Mouse (Mus musculus): Measurements from ENCODE around the gene Pcsk6.
A peak's percentile ranks its signal among the peaks of the same experiment; 100 is the strongest.

Pcsk6 gene

GRCm38 (mm10) chr7:65988709-65989108 lies 127.2 kb downstream of the Pcsk6 start:
- DNase-seq (ENCODE audit: inconsistent age in 2 of 2, low spot score in 1 of 2): no peak

DNA sequence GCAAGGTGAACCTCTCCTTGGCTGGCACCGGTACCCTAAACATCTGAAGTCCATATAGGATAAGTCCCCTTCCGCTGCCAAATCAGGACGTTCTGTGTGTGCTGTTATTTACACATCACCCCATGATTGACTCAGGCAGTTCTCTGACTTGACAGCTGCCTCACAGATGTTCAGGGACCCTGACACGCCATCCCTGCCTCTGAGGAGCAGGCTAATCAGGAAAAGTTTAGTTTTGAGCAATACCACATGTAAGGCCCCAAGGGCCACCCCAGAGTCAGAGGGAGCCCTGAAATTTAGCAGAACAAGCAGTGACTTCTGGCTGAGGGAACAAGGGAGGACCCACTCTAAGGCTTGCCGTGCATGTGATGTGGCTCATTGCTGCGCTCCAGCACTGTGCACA lies 130.8 kb downstream of the Pcsk6 start:
- no peak for DNase-seq (ENCODE audit: inconsistent age in 2 of 2, low spot score in 1 of 2)

DNA sequence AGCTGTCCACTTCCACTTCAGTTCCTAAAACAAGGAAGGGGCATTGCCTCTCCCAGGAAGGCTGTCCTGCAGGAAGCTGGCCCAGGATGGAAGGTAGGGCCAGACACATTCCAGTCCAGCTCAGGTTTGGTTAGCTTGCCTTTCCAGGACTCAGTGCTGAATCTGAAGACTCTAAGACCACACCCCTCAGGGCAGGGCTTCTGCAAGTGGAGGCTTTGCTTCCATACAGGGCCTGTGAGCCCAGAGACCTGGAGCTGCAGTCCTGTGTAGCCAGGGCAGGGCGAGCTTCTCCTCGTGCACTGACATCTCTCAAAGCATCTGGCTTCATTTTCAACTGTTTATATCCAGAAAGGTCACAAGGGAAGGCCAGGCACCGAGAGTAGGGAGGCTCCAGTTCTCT lies 131.9 kb downstream of the Pcsk6 start:
- no peak for DNase-seq (ENCODE audit: inconsistent age in 2 of 2, low spot score in 1 of 2)

GRCm38 (mm10) chr7:66001035-66001754 lies 139.7 kb downstream of the Pcsk6 start:
- no peak for DNase-seq (ENCODE audit: inconsistent age in 2 of 2, low spot score in 1 of 2)

- DNase-seq (ENCODE audit: inconsistent age in 2 of 2, low spot score in 1 of 2): no peak
Measured at GRCm38 (mm10) chr7:66001797-66002196, 140.3 kb downstream of the Pcsk6 start.

DNA sequence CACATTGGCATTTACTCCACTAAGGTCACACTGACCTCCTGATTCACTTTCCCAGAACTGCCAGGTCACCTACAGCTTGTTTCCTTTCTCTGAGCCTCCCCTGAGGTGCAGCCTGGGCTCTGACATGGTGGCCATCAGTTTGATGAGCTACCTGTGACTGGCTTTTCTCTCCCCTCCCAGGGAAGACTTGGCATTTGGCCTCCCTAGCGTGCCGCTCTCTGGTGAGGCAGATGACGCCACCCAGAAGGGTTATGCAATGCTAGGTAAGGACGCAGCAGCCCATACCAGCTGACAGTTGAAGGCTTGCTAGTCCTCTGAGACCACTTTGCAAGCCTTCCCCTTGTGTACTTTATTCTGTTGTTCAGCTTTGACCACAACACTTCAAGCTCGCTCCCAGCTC lies 141.9 kb downstream of the Pcsk6 start:
- peak in 1 of 2 experiments; percentile 23 for DNase-seq (ENCODE audit: inconsistent age in 2 of 2, low spot score in 1 of 2)

GRCm38 (mm10) chr7:66003865-66004638 lies 142.5 kb downstream of the Pcsk6 start:
- DNase-seq (ENCODE audit: inconsistent age in 2 of 2, low spot score in 1 of 2): no peak

GRCm38 (mm10) chr7:66005066-66005465 lies 143.5 kb downstream of the Pcsk6 start:
- DNase-seq (ENCODE audit: inconsistent age in 2 of 2, low spot score in 1 of 2): no peak

- DNase-seq (ENCODE audit: inconsistent age in 2 of 2, low spot score in 1 of 2): no peak
Measured at GRCm38 (mm10) chr7:66008161-66008891, 146.8 kb downstream of the Pcsk6 start.

GRCm38 (mm10) chr7:66008892-66009273 lies 147.3 kb downstream of the Pcsk6 start:
- no peak for DNase-seq (ENCODE audit: inconsistent age in 2 of 2, low spot score in 1 of 2)

GRCm38 (mm10) chr7:66010518-66010917 lies 149.0 kb downstream of the Pcsk6 start:
- DNase-seq (ENCODE audit: inconsistent age in 2 of 2, low spot score in 1 of 2): no peak

DNA sequence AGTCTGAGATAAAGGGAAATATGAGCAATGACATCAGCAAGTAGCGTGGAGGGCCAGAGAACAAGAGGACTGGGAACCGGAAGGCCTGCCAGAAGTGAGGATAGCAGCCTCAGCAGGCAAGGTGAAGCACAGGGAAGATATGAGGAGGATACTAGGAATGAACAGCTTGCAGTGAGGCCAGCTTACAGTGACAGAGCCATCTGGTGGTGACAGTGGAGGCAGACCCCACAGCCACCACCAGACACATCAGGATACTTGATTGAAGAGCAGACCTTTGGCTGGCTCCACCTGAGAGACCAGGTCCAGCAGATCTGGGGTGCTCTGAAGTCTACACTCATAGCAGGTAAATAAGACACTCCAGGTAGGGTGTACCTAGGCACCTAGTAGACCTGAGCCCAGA lies 166.2 kb downstream of the Pcsk6 start:
- peak in 1 of 2 experiments; percentile 32 for DNase-seq (ENCODE audit: inconsistent age in 2 of 2, low spot score in 1 of 2)

GRCm38 (mm10) chr7:66028766-66029512 lies 167.4 kb downstream of the Pcsk6 start:
- no peak for DNase-seq (ENCODE audit: inconsistent age in 2 of 2, low spot score in 1 of 2)

- no peak for DNase-seq (ENCODE audit: inconsistent age in 2 of 2, low spot score in 1 of 2)
Measured at GRCm38 (mm10) chr7:66036809-66037208, 175.3 kb downstream of the Pcsk6 start.

GRCm38 (mm10) chr7:66038261-66038660 lies 176.7 kb downstream of the Pcsk6 start:
- DNase-seq (ENCODE audit: inconsistent age in 2 of 2, low spot score in 1 of 2): peak in 1 of 2 experiments; percentile 40

DNA sequence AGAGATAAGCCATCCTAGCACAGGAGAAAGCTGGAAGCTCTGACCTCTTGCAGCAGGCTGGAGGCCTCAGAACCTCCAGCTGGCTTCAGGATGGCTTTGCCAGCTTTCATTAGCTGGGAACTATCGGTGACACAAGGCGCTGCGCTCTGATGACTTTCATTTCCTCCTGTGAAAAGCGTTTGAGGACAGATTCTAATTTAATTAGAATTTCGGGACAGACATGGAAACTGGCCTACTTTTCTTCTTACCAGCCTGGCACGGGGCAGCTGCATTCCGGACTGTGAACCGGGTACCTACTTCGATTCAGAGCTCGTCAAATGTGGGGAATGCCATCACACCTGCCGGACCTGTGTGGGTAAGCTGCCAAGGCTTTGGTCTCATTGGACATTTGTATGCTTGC lies 177.2 kb downstream of the Pcsk6 start:
- peak in 1 of 2 experiments; percentile 19 for DNase-seq (ENCODE audit: inconsistent age in 2 of 2, low spot score in 1 of 2)

DNA sequence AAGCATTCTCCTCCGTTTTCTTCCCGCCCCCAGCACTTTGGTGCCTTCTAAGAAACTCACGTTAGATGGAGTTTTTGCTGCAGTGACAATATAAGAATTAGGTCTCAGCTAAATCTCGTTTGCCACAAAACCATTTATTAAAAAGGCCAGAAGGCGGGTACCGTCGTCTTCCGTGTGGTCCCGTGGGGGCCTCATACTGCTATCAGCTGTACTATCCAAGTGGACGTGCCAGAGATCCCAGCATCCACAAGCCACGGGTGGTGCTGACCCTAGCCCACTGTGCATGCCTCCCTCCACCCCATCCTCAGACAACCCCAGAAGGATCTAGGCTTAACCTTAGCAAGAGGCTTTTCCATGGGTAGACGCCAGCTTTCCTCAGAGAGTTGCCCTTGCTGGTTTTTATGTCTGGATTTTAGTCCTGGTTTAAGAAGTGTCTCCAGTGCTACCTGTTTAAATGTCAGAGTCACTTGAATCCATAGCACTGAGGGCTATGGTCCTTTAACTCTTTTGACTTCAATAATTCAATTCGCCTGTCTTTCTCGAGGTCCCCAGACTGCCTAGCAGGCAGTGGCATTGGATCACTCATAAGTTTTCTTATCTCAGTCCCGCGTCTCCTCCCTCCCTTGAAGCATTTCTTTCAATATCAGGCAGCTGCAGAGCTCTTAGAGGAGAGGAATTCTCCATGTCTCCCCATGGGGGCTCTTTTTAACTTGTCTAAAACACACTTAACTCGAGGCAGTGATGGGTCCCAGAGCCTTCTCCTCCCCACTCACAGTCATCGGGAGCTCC lies 178.7 kb downstream of the Pcsk6 start:
- no peak for DNase-seq (ENCODE audit: inconsistent age in 2 of 2, low spot score in 1 of 2)

DNA sequence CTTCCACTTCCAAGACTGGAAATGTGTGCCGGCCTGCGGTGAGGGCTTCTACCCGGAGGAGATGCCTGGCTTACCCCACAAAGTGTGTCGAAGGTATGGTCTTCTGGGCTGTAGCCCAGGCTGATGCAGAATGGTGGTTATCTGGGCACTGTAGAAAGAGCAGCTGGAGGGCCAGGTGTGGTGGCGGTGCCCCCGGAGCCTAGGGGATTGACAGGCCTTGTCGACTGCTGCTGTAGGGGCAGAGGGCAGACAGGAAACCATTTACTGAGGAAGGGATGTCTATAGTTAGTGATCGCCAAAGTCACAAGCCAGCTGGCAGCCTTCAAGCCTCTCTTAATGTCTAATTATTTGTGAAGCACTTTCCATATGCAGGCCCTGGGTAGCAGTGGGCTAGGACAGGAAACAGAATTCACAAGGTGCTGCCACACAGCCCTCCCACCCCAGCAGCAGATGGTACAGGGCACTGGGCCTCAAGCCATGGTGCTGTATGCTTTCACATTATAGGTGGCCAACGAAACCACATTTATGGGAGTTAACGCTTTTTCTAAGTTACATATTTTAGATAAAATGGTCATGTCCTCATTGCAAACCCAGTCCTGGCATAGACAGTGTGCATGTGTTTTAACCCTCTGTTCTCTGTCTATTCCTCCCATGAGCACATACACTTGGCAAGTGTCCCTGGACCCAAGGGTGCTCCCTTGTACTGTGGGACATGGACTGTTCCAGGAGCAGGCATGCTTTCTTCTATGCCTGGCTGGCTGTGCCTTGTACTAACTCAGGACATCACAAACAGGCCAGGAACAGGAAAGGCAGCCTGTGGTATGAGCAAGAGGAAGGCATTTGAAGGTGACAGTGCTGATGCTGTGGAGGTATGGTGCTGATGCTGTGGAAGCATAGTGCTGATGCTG lies 182.3 kb downstream of the Pcsk6 start, which contains the start of gene Gm45213:
TSS of gene Gm45213 (plus strand) at position 51 of the 908 bp plus-strand sequence.
- no peak for DNase-seq (ENCODE audit: inconsistent age in 2 of 2, low spot score in 1 of 2)

- DNase-seq (ENCODE audit: inconsistent age in 2 of 2, low spot score in 1 of 2): peak in 1 of 2 experiments; percentile 24
Measured at GRCm38 (mm10) chr7:66044617-66045016, 183.1 kb downstream of the Pcsk6 start.

Measured in adrenal gland, adult (tissue).